Mouse (Mus musculus) kidney, postnatal 25 days (tissue): ENCODE measurements around the gene Orai3.
"Not testable (repeated sequence)": the region's sequence is repeated elsewhere in the genome, so short reads cannot be mapped to it uniquely, and the experiment has no call there.

Source experiments
- DNase-seq, 2 experiments: peaks; one replicate each; pipeline ENCODE4 v3.0.0; 2021; ENCODE audit warnings: mixed read lengths in 2 of 2

The Orai3 gene

GRCm38 (mm10) chr7:127769651-127770038, at the start of gene Orai3:
Orai3 (plus strand) TSS chr7:127769815.
- peak; percentile 92 to 95 for DNase-seq

DNA sequence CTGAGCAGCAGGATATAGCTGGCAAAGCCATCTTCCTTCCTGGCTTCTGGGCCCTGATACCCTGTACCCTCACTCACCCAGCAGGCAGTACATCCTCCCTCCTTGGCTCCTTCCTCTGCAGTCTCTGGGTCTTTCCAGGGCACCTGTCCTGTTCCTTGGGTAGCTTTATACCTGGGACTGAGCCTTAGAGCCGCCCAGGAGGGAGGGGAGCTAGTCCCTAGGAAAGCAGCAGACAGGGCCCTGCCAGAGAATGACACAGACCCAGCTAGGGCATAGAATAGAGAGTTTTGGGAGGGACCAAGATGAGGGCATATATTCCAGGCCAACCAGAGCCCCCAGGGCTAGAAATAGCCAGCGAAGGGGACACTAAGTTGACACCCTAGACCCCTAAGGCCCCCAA, 44.1 kb upstream of the Orai3 start:
- no peak for DNase-seq

GRCm38 (mm10) chr7:127725924-127726323, 43.7 kb upstream of the Orai3 start:
- no peak for DNase-seq

- DNase-seq = no peak
Observed at GRCm38 (mm10) chr7:127727898-127728297, 41.7 kb upstream of the Orai3 start.

GRCm38 (mm10) chr7:127730170-127730569, 39.4 kb upstream of the Orai3 start:
- DNase-seq = no peak

- DNase-seq = not testable (repeated sequence)
Observed at GRCm38 (mm10) chr7:127732066-127732465, 37.5 kb upstream of the Orai3 start, which contains the start of gene Ctf2. Ctf2 (minus strand) TSS chr7:127732166.

DNA sequence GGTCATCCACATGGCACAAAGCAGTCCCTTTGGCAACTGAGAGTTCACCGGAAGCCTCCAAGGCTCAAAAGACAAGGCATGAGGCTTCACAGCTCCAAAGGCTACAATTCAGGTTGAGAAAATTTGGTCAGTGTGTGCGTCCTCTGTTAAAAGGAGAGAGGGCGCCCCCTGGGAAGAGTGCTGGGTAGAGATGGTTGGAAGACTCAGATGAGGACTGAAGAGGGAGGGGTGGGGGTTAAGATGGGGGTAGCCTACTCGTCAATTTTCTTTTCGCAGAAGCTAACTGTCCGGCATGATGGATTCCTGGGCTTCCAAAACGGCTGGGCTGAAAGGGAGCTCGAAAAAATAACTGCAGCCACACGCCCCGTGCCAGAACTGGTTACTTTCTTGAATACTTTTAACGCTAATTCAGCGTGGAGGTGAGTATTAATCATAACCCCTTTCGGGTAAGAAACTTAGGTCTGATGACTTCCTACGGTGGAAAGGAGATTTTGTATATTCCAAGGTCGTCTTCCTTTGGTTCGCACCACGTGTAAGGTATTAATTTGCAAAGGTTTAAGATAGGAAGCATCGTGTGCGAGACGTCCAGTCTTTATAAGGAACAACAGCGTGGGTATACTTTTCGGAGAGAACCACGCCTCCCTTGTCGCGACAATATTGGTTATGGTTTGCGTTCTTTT, 25.1 kb upstream of the Orai3 start, which contains the start of gene Fbxl19:
TSS of gene Fbxl19 (plus strand) at position 178 of the 680 bp plus-strand sequence.
- DNase-seq = peak; percentile 86 to 93

DNA sequence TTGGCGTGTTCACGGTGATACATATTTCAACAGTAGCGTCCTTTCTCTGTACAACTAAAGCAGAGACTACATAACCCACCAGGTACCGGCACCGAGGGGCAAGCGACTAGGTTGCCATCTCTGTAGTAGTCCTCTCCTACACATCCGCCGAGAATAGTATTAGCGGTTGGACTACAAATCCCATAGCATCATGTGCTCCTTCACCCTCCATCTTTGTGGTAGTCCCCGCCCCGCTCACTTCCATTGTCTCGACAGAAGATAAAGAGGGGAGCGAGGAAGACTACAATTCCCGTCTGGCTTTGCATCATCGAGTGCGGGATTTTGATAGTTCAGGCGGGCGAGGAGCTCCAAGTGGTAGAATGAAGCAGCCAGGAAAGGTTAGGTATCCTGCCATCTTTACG, 24.4 kb upstream of the Orai3 start:
- DNase-seq = peak; percentile 95 to 97

- peak; percentile 98 to 99 for DNase-seq
Observed at GRCm38 (mm10) chr7:127745652-127746493, 23.7 kb upstream of the Orai3 start.

- peak in 1 of 2 experiments; percentile 64 for DNase-seq
Observed at GRCm38 (mm10) chr7:127746494-127747491, 22.8 kb upstream of the Orai3 start.

DNA sequence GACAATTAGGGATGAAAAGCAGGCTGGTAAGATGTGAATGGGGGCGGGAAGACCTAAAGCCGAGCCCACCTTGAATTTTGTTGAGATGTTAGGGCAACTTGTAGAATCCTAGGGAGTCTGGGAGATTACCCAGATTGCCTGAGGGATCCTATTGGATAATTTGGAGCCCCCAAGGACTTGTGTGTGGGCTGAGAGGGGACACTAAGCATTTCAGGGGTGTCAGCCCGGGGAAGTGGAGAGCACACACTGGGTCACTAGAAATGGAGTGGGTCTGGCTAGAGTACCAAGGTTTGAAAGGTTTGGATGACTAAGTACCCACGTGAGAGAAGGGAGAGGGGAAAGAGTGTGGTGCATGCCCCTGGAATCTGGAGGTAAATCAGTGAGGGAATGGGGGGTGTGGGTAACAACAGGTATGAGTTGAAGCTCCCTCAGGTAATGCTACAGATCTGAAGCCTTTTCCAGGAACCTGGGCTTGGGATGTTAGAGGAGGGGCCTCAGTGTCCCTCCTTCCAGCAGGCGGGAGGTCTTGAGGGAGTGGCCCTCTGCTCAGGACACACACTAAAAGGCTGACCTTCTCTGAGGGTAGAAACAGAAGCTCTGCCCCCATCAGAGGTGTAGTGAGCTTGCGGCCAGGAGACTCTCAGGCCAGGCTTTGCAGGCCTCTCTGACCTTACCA, 21.9 kb upstream of the Orai3 start:
- DNase-seq = no peak

- DNase-seq = no peak
Observed at GRCm38 (mm10) chr7:127748235-127748560, 21.4 kb upstream of the Orai3 start.

GRCm38 (mm10) chr7:127750131-127751127, 19.2 kb upstream of the Orai3 start:
- peak in 1 of 2 experiments; percentile 66 for DNase-seq

DNA sequence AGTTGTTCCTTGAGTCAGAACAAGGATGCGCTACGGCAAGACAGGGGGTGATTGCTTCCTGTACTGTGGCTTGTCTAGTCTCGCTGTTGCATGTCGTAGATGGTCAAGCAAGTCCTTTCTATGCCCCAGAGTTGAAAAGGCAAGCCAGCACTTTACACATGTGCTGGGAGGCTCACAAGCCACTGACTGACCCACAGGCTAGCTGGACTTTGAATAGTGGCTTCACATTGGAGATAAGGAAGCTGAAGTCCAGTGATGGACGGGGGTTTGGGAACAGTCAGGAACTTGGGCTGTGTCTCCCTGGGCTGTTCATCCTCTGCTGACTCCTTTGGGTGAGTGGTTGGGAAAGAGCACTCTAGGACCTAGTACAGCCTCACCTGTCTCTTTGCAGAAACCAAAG, 18.0 kb upstream of the Orai3 start:
- no peak for DNase-seq

DNA sequence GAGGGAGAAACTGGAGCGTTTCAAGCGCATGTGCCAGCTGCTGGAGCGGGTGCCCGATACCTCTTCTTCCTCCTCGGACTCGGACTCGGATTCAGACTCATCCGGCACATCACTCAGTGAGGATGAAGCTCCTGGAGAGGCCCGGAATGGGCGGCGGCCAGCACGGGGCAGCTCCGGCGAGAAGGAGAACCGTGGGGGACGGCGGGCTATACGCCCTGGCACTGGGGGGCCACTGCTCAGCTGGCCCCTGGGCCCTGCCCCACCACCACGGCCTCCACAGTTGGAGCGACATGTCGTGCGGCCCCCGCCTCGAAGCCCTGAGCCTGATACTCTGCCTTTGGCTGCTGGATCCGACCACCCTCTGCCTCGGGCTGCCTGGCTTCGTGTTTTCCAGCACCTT, 17.5 kb upstream of the Orai3 start:
- DNase-seq = no peak

DNA sequence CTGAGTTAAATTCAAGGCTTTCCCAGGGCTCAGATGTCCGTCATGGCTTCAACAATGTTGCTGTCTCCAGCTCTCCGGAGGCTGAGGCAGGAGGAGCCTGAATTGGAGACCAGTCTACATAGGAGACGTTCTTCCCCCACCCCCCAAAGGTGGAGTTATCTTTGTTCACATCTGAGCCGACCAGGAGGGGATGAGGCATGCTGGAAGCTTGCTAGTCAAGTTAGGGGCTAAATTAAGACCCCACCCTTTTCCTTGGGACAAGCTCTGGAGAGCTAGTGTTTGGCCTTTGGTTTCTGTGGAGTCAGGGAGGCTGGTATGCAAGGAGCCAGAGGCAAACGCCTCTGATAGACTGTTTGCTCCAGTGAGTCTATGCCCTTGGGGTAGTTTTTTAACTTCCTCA, 16.5 kb upstream of the Orai3 start:
- DNase-seq = no peak

GRCm38 (mm10) chr7:127753741-127754140, 15.9 kb upstream of the Orai3 start:
- DNase-seq = peak in 1 of 2 experiments; percentile 3

GRCm38 (mm10) chr7:127759716-127760115, 9.9 kb upstream of the Orai3 start:
- DNase-seq = no peak

DNA sequence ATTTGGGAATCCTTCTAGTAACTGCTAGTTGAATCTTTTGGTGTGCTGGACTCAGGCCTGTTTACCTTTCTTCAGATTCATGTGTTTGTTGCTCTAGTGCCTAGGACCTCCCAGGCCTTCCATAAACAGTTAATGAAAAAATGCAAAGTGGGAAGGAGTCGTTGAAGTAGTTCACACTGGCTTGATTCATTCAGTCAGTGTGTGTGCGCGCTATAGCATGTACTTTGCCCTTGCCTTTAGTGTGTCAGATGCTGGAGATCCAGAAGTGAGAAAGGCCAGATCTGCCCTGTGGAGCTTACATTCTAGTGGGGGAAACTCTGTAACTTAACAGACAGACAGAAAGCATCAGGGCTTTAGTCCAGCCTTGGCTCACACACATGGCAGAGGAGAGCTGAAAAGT, 9.1 kb upstream of the Orai3 start:
- no peak for DNase-seq

GRCm38 (mm10) chr7:127761026-127761425, 8.6 kb upstream of the Orai3 start:
- DNase-seq = peak; percentile 73 to 76

GRCm38 (mm10) chr7:127763642-127764041, 6.0 kb upstream of the Orai3 start:
- no peak for DNase-seq
